Mouse (Mus musculus) heart, embryonic 16.5 days (tissue): ENCODE measurements at regions not wholly inside any gene's neighbourhood (a gene's known extent, or its start where the extent isn't known, plus 50 kb on each side); places are given as distances from the start of the nearest gene placed in this dataset.

ENCODE experiments used
- ATAC-seq: fragments of 200-750 bp; cut with Nextera tagmentation; replicated peaks from 2 replicates; pipeline ENCODE4 v1.8.0; 2017; ENCODE audit warnings: moderate number of reproducible peaks; ENCODE audit not compliant: insufficient read depth, low FRiP score; ENCODE audit errors: extremely low read depth
- H3K27ac ChIP-seq: fragments of 300-500 bp; sonication (generic); 2 replicates; pipeline ENCODE4 v1.5.1; 2014; ENCODE audit warnings: mild to moderate bottlenecking, low read length, control low read depth, moderate library complexity
- H3K27me3 ChIP-seq: fragments of 300-500 bp; sonication (generic); 2 replicates; pipeline ENCODE4 v1.6.1; 2014; ENCODE audit warnings: low read length, mixed read lengths; ENCODE audit not compliant: control insufficient read depth, insufficient read depth
- H3K36me3 ChIP-seq: fragments of 300-500 bp; sonication (generic); 2 replicates; pipeline ENCODE4 v1.6.1; 2014; ENCODE audit not compliant: control insufficient read depth, insufficient read depth
- H3K4me1 ChIP-seq: fragments of 300-500 bp; sonication (generic); 2 replicates; pipeline ENCODE4 v1.6.1; 2014; ENCODE audit warnings: low read length, mixed read lengths; ENCODE audit not compliant: control insufficient read depth, insufficient read depth
- H3K4me2 ChIP-seq: fragments of 300-500 bp; sonication (generic); 2 replicates; pipeline ENCODE4 v1.6.1; 2014; ENCODE audit warnings: low read depth, mild to moderate bottlenecking, control low read depth, low read length
- H3K4me3 ChIP-seq: fragments of 300-500 bp; sonication (generic); 2 replicates; pipeline ENCODE4 v1.5.1; 2014; ENCODE audit warnings: mild to moderate bottlenecking, control low read depth, low read length
- H3K9ac ChIP-seq: fragments of 300-500 bp; sonication (generic); 2 replicates; pipeline ENCODE4 v1.6.1; 2014; ENCODE audit warnings: low read length, control low read depth
- H3K9me3 ChIP-seq: fragments of 300-500 bp; sonication (generic); replicated peaks from 2 replicates; pipeline ENCODE4 v1.6.1; 2016; ENCODE audit warnings: low read length; ENCODE audit not compliant: control insufficient read depth
- WGBS: fragments of 180-500 bp; shearing (Covaris S2); extraction: QIAGEN DNeasy Blood & Tissue Kit; methylation state at CpG from one replicate; pipeline ENCODE4 v1.1.7; 2014; 5-methylcytosine and 5-hydroxymethylcytosine counted together

- no peak overlapping the region for H3K4me2 ChIP-seq
- H3K9me3 ChIP-seq: peaks cover 5% of the 10 kb centered on the region; the same call in 1 of the 2 replicates
- no peak overlapping the region for H3K9ac ChIP-seq
- no peak for ATAC-seq
- 56% methylated on average over 5 of the region's 5 CpGs for WGBS
- H3K27ac ChIP-seq: no peak overlapping the region
- H3K36me3 ChIP-seq: no peaks in the 10 kb centered on the region
- H3K4me1 ChIP-seq: 0 out of 2 replicates have a peak, but pooled peaks cover 4% of the 10 kb centered on the region
- H3K27me3 ChIP-seq: no peaks in the 10 kb centered on the region
- H3K4me3 ChIP-seq: no peak overlapping the region
Observed at GRCm38 (mm10) chr9:30563399-30563798, 136.5 kb downstream of the Snx19 start.

- Histone ChIP-seq H3K4me3 (no peak overlapping the region), H3K9me3 (no peaks in the 10 kb centered on the region), H3K27me3 (no peaks in the 10 kb centered on the region), H3K4me2 (no peak overlapping the region), H3K27ac (no peak overlapping the region), H3K36me3 (no peaks in the 10 kb centered on the region), H3K4me1 (no peaks in the 10 kb centered on the region), H3K9ac (no peak overlapping the region)
- WGBS: 75% methylated on average over 2 of the region's 2 CpGs
- ATAC-seq: no peak
Observed at GRCm38 (mm10) chr9:30554908-30555307, 128.0 kb downstream of the Snx19 start.

- no peaks in the 10 kb centered on the region for H3K36me3 ChIP-seq
- WGBS: 82% methylated on average over 8 of the region's 8 CpGs
- H3K4me3 ChIP-seq: no peak overlapping the region
- H3K9ac ChIP-seq: no peak overlapping the region
- H3K9me3 ChIP-seq: no peaks in the 10 kb centered on the region
- ATAC-seq: no peak
- H3K27ac ChIP-seq: no peak overlapping the region
- H3K4me1 ChIP-seq: no peaks in the 10 kb centered on the region
- no peaks in the 10 kb centered on the region for H3K27me3 ChIP-seq
- H3K4me2 ChIP-seq: no peak overlapping the region
Observed at GRCm38 (mm10) chr9:30552721-30553120, 125.8 kb downstream of the Snx19 start.

- H3K4me2 ChIP-seq: no peak overlapping the region
- no peak overlapping the region for H3K27ac ChIP-seq
- WGBS: 79% methylated on average over 5 of the region's 5 CpGs
- H3K9ac ChIP-seq: no peak overlapping the region
- H3K9me3 ChIP-seq: no peaks in the 10 kb centered on the region
- no peaks in the 10 kb centered on the region for H3K36me3 ChIP-seq
- no peak overlapping the region for H3K4me3 ChIP-seq
- no peaks in the 10 kb centered on the region for H3K27me3 ChIP-seq
- H3K4me1 ChIP-seq: no peaks in the 10 kb centered on the region
- ATAC-seq: no peak
Observed at GRCm38 (mm10) chr9:30549892-30550515, 123.1 kb downstream of the Snx19 start.

GRCm38 (mm10) chr9:30539858-30540257 is 113.0 kb downstream of the Snx19 start:
- ATAC-seq: no peak
- 76% methylated on average over 6 of the region's 6 CpGs for WGBS
- H3K4me1 ChIP-seq: no peaks in the 10 kb centered on the region
- no peaks in the 10 kb centered on the region for H3K27me3 ChIP-seq
- no peak overlapping the region for H3K9ac ChIP-seq
- H3K4me3 ChIP-seq: no peak overlapping the region
- no peaks in the 10 kb centered on the region for H3K36me3 ChIP-seq
- H3K27ac ChIP-seq: no peak overlapping the region
- no peak overlapping the region for H3K4me2 ChIP-seq
- H3K9me3 ChIP-seq: no peaks in the 10 kb centered on the region

GRCm38 (mm10) chr9:30536508-30537100 is 109.7 kb downstream of the Snx19 start:
- Histone ChIP-seq H3K36me3 (no peaks in the 10 kb centered on the region), H3K9ac (no peak overlapping the region), H3K9me3 (no peaks in the 10 kb centered on the region), H3K27ac (no peak overlapping the region), H3K27me3 (no peaks in the 10 kb centered on the region), H3K4me2 (no peak overlapping the region), H3K4me1 (0 out of 2 replicates have a peak, but pooled peaks cover 2% of the 10 kb centered on the region), H3K4me3 (no peak overlapping the region)
- WGBS: 55% methylated on average over 8 of the region's 8 CpGs
- no peak for ATAC-seq

- Histone ChIP-seq H3K4me1 (0 out of 2 replicates have a peak, but pooled peaks cover 2% of the 10 kb centered on the region), H3K27ac (no peak overlapping the region), H3K27me3 (no peaks in the 10 kb centered on the region), H3K4me2 (no peak overlapping the region), H3K9ac (no peak overlapping the region), H3K4me3 (no peak overlapping the region), H3K9me3 (no peaks in the 10 kb centered on the region), H3K36me3 (no peaks in the 10 kb centered on the region)
- no peak for ATAC-seq
- 63% methylated on average over 4 of the region's 4 CpGs for WGBS
Observed at GRCm38 (mm10) chr9:30534961-30535360, 108.1 kb downstream of the Snx19 start.

GRCm38 (mm10) chr9:30533780-30534343 is 107.0 kb downstream of the Snx19 start:
- 0 out of 2 replicates have a peak, but pooled peaks cover 2% of the 10 kb centered on the region for H3K4me1 ChIP-seq
- H3K27me3 ChIP-seq: no peaks in the 10 kb centered on the region
- no peak overlapping the region for H3K4me3 ChIP-seq
- no peak for ATAC-seq
- no peak overlapping the region for H3K27ac ChIP-seq
- H3K9ac ChIP-seq: no peak overlapping the region
- no peak overlapping the region for H3K4me2 ChIP-seq
- H3K9me3 ChIP-seq: no peaks in the 10 kb centered on the region
- 78% methylated on average over 11 of the region's 11 CpGs for WGBS
- no peaks in the 10 kb centered on the region for H3K36me3 ChIP-seq

- Histone ChIP-seq H3K9ac (no peak overlapping the region), H3K4me2 (no peak overlapping the region), H3K4me1 (0 out of 2 replicates have a peak, but pooled peaks cover 2% of the 10 kb centered on the region), H3K27me3 (no peaks in the 10 kb centered on the region), H3K27ac (no peak overlapping the region), H3K9me3 (no peaks in the 10 kb centered on the region), H3K4me3 (no peak overlapping the region), H3K36me3 (no peaks in the 10 kb centered on the region)
- 64% methylated on average over 9 of the region's 9 CpGs for WGBS
- no peak for ATAC-seq
Observed at GRCm38 (mm10) chr9:30533091-30533779, 106.3 kb downstream of the Snx19 start.
